Mouse (Mus musculus): ENCODE measurements at regions not wholly inside any gene's neighbourhood (a gene's known extent, or its start where the extent isn't known, plus 50 kb on each side); places are given as distances from the start of the nearest gene placed in this dataset.

DNA sequence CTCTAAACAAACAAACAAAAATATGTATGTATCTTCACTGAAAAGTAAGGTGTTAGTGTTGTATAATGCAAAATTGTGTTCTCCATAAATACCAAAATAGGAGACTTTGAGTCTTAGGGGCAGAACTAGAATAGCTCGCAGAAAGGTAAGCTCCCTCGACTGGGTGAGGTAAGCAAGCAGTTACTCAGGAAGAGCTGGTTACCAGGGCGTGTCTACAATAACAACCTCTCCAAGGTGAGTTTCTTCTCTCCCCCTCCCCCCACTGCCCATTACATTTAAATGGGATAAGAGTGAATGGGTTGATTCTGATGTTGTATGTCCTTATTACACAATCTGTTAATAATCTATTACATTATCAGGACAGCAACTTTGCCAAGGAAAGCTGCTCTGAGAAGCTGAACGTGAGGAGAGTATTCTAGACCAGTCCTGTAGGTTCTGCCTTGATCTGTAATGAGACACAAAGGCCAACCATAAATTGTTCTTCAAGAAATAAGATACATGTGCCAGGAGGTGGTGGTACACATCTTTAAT is 125.2 kb upstream of the Zfand5 start:
- no peak for DNase-seq (ENCODE audit: extremely low spot score)

GRCm38 (mm10) chr19:21144659-21145283 is 127.3 kb upstream of the Zfand5 start:
- DNase-seq (ENCODE audit: extremely low spot score), result peak; percentile 76

DNA sequence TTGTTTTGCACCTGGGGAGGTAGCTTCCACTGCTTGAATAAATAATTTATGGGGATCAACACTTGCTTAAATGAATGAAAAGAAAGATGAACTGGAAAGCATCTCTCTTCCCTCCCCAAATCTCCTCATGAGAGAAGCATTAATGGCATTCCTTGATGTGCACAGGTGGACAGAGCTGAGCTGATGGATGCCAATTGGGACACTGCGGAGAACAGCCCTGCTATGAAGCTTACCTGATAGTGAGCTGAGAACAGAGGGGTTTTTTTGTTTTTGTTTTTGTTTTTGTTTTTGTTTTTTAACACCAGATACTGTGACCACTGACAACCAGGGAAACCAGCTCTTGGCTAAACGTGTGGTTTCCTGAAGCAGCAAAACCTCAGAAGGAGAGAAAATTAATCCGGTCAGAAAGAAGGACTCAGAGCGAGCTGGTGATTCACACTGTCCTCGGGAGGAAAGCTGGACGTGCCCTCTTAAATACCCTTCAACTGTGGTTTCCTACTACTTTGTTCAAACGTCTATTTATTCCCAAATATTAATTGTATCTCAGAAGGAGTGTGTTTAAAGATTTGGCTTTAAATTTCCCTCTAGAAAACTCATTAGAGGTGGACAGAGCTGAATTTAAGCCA is 128.0 kb upstream of the Zfand5 start:
- no peak for DNase-seq (ENCODE audit: extremely low spot score)

DNA sequence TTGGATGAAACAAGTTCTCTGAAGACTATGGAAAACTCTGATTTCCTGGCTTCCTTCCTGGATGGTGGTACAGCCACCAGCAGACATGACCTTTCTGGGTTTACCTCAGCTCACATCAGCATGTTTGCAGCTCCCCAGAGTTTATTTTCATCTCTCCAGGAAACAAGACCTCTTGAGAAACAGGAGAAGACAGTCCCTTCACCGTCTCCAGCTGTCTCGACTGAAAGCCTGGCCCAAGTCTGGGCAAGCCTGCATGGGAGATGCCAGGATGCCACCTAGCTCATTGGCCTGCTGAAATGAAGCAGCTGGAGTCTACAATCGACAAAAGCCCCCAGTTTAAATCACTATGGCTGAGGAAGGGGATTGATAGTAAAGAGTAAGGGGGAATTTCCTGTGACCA is 131.6 kb upstream of the Zfand5 start:
- no peak for DNase-seq (ENCODE audit: extremely low spot score)

GRCm38 (mm10) chr19:21138998-21139495 is 133.0 kb upstream of the Zfand5 start:
- no peak for DNase-seq (ENCODE audit: extremely low spot score)

DNA sequence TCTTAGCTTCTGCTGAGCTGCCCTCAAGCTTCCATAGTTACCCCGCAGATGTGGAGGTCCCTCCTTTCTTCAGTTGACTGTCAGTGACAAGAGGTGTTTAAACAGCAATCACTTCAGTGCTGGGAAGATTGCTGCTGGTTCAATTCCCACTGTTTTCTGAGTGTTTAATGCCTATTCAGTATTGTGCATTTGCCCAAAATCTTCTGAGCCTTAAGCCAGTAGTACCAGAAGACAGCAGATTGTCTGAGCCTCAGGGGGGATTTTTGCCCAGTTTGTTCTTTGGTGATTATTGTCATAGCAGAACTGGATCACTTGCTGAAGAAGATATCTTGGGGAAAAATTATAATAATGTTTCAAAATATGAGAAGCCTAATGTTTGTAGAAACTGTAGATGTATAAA is 135.3 kb upstream of the Zfand5 start:
- DNase-seq (ENCODE audit: extremely low spot score), result no peak

- no peak for DNase-seq (ENCODE audit: extremely low spot score)
Observed at GRCm38 (mm10) chr19:21135998-21136380, 136.1 kb upstream of the Zfand5 start.

- DNase-seq (ENCODE audit: extremely low spot score), result peak; percentile 18
Observed at GRCm38 (mm10) chr19:21135297-21135997, 136.6 kb upstream of the Zfand5 start.

GRCm38 (mm10) chr19:21129653-21130052 is 142.4 kb upstream of the Zfand5 start:
- no peak for DNase-seq (ENCODE audit: extremely low spot score)

DNA sequence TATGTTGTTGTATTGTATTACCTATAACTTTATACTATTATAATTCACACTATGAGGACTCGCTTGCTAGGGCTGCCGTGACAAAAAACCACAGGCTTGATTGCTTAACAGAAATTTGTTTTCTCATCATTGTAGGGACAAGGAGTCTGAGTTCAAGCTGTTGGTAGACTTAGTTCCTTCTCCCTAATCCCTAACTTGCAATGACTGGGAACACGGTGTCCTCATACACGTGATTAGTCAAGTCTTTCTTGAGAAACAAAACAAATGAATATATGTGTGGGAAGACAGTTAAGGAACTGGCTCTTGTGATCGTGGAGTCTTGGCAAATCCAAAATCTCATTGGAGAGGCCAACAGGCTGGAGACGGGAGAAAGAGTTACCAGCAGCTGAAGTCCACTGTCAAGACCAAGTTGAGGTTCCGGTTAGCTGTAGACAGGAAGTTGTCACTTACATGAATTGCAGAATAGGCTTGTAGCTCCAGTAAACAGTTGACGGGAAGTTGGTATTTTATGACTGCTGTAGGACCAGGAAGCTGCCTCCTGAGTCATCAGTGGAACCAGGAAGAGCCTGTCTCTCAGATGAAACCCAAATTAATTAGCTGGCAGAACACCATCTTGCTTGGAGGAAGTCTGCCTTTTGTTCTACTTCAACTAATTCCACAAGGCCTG is 144.9 kb upstream of the Zfand5 start:
- no peak for DNase-seq (ENCODE audit: extremely low spot score)

DNA sequence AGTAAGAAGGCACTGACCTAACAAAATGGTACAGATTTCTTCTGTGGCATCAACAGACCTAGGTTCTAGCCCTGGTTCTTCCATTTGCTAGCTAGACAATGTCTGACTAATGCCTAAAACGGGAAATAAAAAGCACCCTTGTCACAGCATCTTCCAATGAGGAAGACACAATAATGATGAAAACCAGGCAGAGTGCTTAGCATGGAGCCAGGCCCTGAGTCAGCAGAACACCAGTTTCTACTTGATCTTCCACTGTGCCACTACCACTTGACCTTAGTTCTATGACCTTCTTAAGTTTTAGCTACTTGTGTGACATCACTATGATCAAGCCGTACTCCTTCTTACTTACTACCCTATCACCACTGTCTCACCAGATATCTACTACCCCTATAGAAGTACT is 145.4 kb upstream of the Zfand5 start:
- no peak for DNase-seq (ENCODE audit: extremely low spot score)

DNA sequence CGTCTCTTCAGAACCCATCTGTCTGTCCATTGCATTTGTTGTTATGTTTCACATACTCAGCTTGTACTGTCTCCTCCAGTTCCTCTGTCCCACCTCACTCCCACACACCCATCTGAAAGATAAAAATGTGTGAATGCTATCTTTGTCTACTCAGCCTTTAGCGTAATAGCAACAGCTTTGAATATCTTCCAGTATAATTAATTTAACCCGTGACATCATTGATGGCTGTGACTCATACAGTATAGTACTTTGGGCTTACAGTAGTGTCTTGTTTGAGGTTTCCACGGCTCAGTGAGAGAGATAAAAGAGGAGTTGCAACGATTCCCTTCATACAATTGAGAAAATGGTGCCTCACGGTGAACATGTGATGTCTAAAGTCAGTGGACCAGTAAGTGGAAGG is 152.6 kb upstream of the Zfand5 start:
- no peak for DNase-seq (ENCODE audit: extremely low spot score)

DNA sequence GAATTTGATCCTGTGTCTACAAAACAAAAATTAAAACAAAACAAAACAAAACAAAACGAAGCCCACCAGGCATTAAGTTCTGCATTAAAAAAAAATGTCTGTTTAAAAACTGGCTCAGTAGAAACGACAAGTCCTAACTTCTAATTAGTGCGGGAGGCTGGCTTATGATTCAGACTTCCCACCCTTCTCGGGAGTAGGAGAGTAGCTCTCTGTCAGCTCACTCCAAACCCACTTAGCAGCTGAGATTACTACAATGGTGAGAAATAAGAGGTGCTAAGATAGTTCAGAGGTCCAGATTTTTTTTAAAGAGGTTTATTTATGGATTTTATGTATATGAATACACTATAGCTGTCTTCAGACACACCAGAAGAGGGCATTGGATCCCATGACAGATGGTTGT is 153.3 kb upstream of the Zfand5 start:
- no peak for DNase-seq (ENCODE audit: extremely low spot score)

DNA sequence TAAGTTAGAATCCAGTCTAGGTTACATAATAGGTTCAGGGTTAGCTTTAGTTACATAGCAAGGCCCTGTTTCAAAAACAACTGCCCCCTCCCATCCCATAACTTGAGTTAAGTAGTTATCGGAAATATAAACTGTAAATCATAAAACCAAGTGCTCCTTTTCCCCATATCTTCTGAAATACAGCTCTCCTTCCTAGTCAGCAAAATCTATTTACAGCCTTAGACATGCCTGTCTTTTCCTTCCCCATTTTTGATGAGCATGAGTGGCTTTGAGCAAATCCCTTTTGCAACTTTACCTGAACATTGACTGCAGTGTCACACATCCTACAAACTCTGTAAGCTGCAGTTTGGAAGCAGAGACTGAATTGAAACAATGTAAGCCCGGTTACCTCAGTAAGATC is 156.4 kb upstream of the Zfand5 start:
- no peak for DNase-seq (ENCODE audit: extremely low spot score)

DNA sequence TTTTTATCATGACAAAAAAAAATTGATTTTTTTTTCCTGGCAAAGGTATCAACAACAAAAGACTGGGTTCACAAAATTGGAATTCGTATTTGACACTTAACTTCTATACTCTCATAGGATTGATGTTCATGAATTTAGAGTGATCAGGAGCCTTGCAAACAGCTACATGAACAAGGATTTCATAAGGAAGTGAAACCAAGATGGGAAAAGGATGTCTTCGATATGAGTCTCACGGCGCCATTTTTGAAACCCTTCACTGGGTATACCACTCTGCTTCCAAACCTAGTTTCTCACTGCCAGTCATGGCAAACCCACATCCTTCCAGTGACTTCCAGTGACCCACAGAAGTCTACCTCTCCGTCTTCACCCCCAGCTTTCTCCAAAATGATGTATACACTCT is 157.8 kb upstream of the Tmc1 start:
- DNase-seq (ENCODE audit: extremely low spot score), result no peak

DNA sequence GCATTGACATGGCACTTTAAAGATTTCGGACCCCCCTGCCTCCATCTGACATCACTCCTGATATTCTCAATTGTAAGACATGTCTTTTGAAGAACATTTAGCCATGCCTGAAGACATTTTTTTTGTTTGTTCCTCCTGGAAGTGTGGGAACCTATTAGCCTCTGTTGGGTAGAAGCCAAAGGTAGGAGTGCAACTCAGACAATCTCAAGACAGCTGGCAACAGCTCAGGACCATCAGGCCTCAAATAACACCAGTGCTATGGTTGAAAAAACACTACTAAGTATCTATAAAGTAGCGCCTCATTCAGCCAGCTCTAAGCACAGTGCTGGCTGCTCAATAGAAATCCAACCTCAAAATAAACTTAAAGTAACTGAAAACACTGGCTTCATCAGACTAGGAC is 154.3 kb upstream of the Tmc1 start:
- no peak for DNase-seq (ENCODE audit: extremely low spot score)

DNA sequence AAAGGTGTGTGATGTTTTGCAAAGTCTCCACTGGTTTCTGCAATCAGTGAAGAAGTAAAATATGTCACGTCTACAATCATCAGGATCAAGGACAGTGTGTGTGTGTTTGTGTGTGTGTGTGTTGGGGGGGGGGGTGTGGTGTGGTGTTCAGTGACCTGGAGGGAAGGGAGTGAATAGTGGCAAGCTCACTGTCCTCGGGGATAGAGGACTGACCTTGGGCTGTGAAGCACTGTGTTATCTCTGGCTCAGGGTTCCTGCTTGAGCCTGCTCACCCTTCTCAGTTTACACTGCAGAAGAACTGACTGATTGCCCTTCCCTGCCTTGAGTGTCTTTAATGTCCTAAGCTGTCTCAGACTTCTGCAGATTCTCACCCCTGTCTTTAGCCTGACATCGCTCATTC is 153.7 kb upstream of the Tmc1 start:
- no peak for DNase-seq (ENCODE audit: extremely low spot score)

GRCm38 (mm10) chr19:21107275-21107674 is 153.3 kb upstream of the Tmc1 start:
- DNase-seq (ENCODE audit: extremely low spot score), result no peak

DNA sequence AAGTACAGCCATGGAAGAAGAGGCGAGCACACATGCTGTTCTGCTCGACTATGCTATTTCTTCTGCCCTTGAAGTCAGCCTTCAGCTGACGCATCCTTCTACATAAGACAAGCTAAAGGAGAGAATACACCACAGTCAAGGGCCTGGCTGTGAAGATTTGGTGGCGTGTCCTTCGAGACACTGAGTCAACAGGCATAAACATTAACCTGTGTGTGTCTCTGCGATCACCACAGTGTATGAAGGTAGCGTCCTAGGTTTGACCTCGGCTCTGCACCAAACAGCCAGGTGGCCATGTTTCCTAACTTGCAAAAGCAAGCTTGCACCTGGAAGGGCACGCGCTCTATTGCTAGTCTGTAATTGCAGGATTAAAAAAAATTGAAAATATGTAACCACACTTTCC is 152.8 kb upstream of the Tmc1 start:
- no peak for DNase-seq (ENCODE audit: extremely low spot score)

- no peak for DNase-seq (ENCODE audit: extremely low spot score)
Observed at GRCm38 (mm10) chr19:21106241-21106669, 152.3 kb upstream of the Tmc1 start.

DNA sequence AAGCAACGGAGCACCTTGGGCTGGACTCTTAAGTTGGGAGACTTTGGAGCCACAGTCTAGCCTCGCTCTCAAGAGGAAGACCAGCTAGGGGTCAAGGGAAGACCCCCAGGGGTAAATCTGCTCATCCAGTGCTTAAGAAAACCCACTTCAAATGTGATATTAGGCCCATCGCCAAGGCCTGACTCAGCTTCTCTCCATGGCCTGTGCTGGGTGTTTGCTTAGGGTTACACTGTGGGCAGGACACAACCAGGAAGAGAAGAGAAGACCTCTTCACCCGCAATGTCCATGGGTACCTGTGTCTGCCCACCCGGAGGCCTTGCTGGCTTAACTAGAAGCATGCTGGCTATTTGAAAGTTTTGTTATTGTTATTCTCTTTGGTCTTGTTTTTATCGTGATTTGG is 151.0 kb upstream of the Tmc1 start:
- DNase-seq (ENCODE audit: extremely low spot score), result no peak

GRCm38 (mm10) chr19:21104462-21104936 is 150.5 kb upstream of the Tmc1 start:
- DNase-seq (ENCODE audit: extremely low spot score), result no peak
